9 mouse cellular contexts compared by ENCODE assay signal in genomic region chr12:31580634-31581318, GRCm38 (mm10). TPM values are rescaled to one million over a fixed set of nuclear protein-coding genes. Genes with fewer than 3 reads are reported as not detected.
DNase-seq lines count a peak whose midpoint lies in the region; ATAC-seq lines count a peak whose summit lies in the region.
"Had no signal": no experiment of that assay in that cellular context is flagged by ENCODE, and none has a peak within 500 bp of the region (broad histone marks: within the 10 kb centered on the region; RNA-seq: fewer than 3 reads in every experiment).

No protein-coding gene starts in this region.

- peak; percentile 87 for ATAC-seq in forebrain, embryonic 12.5 days (ENCODE audit: low FRiP score)
- ATAC-seq in limb, embryonic 13.5 days (ENCODE audit: low FRiP score, low read depth): peak; percentile 51
- no peak for ATAC-seq in erythroblast, adult 5-6 weeks (replicated peaks; ENCODE audit: low FRiP score, poor library complexity, severe bottlenecking)

- no peaks in the 10 kb centered on the region for H3K36me3 ChIP-seq in forebrain, embryonic 12.5 days (replicated peaks)
- H3K36me3 ChIP-seq in limb, embryonic 13.5 days: no peaks in the 10 kb centered on the region

- no peak overlapping the region for H3K4me2 ChIP-seq in forebrain, embryonic 12.5 days
- H3K4me2 ChIP-seq in limb, embryonic 13.5 days (replicated peaks): no peak overlapping the region

- H3K27ac ChIP-seq in forebrain, embryonic 12.5 days: no peak overlapping the region
- no peak overlapping the region for H3K27ac ChIP-seq in limb, embryonic 13.5 days

- DNase-seq in adrenal gland, adult 2 months: peak; percentile 18
- no peak for DNase-seq in adrenal gland, postnatal 4 days (ENCODE audit: low spot score in 2 of 2)
- peak; percentile 53 for DNase-seq in 3T3-L1 (ENCODE audit: low read depth, low spot score)
- DNase-seq in right cerebral cortex, postnatal 14 days: no peak
- no peak for DNase-seq in urinary bladder, postnatal 4 days (ENCODE audit: low spot score in 2 of 2)

- peaks cover 8% of the 10 kb centered on the region for H3K4me1 ChIP-seq in forebrain, embryonic 12.5 days
- H3K4me1 ChIP-seq in limb, embryonic 13.5 days: peaks cover 3% of the 10 kb centered on the region; the same call in 1 of the 2 replicates

- no peak overlapping the region for H3K9ac ChIP-seq in forebrain, embryonic 12.5 days
- no peak overlapping the region for H3K9ac ChIP-seq in limb, embryonic 13.5 days

- H3K27me3 ChIP-seq in forebrain, embryonic 12.5 days: no peaks in the 10 kb centered on the region
- no peaks in the 10 kb centered on the region for H3K27me3 ChIP-seq in limb, embryonic 13.5 days

- H3K9me3 ChIP-seq in forebrain, embryonic 12.5 days: no peaks in the 10 kb centered on the region
- no peaks in the 10 kb centered on the region for H3K9me3 ChIP-seq in limb, embryonic 13.5 days

- WGBS in forebrain, embryonic 12.5 days: 78% methylated on average over 5 of the region's 5 CpGs
- 74% methylated on average over 5 of the region's 5 CpGs for WGBS in limb, embryonic 13.5 days

- H3K4me3 ChIP-seq in forebrain, embryonic 12.5 days (replicated peaks): no peak overlapping the region
- H3K4me3 ChIP-seq in limb, embryonic 13.5 days: no peak overlapping the region

RNA-seq across cellular contexts. Expression of gene Slc26a4, which starts 21.0 kb away (rescaled TPM):
- 1 to 10 TPM; 2.9 to 8.4 TPM for total RNA-seq in adrenal gland, adult 2 months (2021)
- 1.3 and 1.9 TPM in 2 replicates for polyA plus RNA-seq in adrenal gland, adult 2 months (2012; rRNA removed)
- total RNA-seq in adrenal gland, postnatal 4 days (2021): 1 to 10 TPM; 6.6 TPM
- polyA plus RNA-seq in forebrain, embryonic 12.5 days (2016; fragmentation: Nextera tagmentation; extraction: Ambion mirVana): 0.06 TPM in 1 of 2 replicates, not detected in the other
- 0.08 TPM in 1 of 2 replicates, not detected in the other for polyA plus RNA-seq in limb, embryonic 13.5 days (2015; fragmentation: Nextera tagmentation; extraction: Ambion mirVana)
- not detected in 2 replicates for total RNA-seq in erythroblast, adult 5-6 weeks (2015; ENCODE audit: low replicate concordance)
- not detected in 2 replicates for total RNA-seq in erythroblast, adult 5-6 weeks (2017; ENCODE audit: low replicate concordance)
- total RNA-seq: hematopoietic stem cell, adult 5-6 weeks had no signal

RNA-seq across cellular contexts. Expression of gene Bcap29, which starts 53.7 kb away (rescaled TPM):
- total RNA-seq in adrenal gland, adult 2 months (2021): 10 to 100 TPM; 20.3 to 27.5 TPM
- polyA plus RNA-seq in adrenal gland, adult 2 months (2012; rRNA removed): 0.60 and 0.77 TPM in 2 replicates
- total RNA-seq in adrenal gland, postnatal 4 days (2021): 10 to 100 TPM; 32.5 to 33.0 TPM
- polyA plus RNA-seq in forebrain, embryonic 12.5 days (2016; fragmentation: Nextera tagmentation; extraction: Ambion mirVana): 28.7 and 29.5 TPM in 2 replicates
- polyA plus RNA-seq in limb, embryonic 13.5 days (2015; fragmentation: Nextera tagmentation; extraction: Ambion mirVana): 32.7 and 33.1 TPM in 2 replicates
- total RNA-seq in erythroblast, adult 5-6 weeks (2015; ENCODE audit: low replicate concordance): 13.2 and 25.0 TPM in 2 replicates
- total RNA-seq in erythroblast, adult 5-6 weeks (2017; ENCODE audit: low replicate concordance): 5.7 and 6.7 TPM in 2 replicates

Comparison
In these comparisons a context has a peak if more than half of its experiments do, and no peak if none do; other contexts are left out.
1. DNase-seq: peak in adrenal gland, adult 2 months (single experiment) and 3T3-L1 (single experiment); none in adrenal gland, postnatal 4 days (0 of 2), right cerebral cortex, postnatal 14 days (single experiment) and urinary bladder, postnatal 4 days (0 of 2).